Mouse (Mus musculus): ENCODE results near the gene Pcna.

DNA sequence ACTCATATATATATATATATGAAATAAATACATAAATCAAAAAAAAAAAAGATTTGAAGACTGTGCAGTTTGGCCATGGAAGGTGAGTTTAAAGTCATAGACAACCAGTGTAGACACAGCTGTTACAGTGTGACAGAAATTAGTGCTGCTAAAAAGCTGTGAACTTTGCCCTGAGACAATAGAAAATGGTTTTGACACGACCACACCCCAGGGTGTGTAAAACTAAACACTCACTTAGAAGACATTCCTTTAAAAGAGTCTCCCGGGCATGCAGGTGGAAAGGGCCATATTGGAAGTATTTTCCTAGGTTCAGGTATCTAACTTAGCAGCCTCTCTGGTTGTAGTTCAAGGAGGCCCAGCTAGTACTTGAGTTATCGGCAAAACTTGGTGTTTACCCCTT, 49.9 kb downstream of the Pcna start:
- TF ChIP-seq CTCF (IDR thresholded peaks at IDR 0.05; ENCODE audit: control insufficient read depth, insufficient read depth, low read length) (no peak), POLR2A (IDR thresholded peaks at IDR 0.05; ENCODE audit: borderline replicate concordance, control insufficient read depth, low read depth, low read length) (no peak)
